Mouse (Mus musculus): ENCODE measurements around the gene Pam. TPM values are rescaled to one million over a fixed set of nuclear protein-coding genes. Genes with fewer than 3 reads are reported as not detected.

Gene Pam
- total RNA-seq, 2 experiments from 2014 or later: 61.1 to 72.7 TPM

DNA sequence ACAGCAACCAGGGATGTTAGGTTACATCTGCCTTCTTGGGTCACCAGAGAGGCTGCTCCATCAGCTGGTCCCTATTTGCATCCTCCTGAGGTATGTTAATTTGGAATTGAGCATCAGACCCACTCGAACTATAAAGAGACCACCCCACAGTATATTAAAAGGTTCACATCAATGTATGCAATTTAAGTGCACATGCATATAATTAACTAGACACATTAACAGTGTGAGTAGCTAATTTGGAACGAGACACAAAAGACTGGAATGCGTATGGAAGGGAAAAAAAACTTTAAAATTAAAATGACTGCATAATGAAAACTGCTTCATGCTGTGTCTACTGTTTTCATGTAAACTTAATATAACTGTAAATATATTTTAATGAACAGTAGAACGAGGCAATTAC is 164.2 kb downstream of the Pam start:
- intact Hi-C loops (cut with DNase I; ENCODE audit: low total_unique reads): no loop called here
- DNase-seq: no peak

DNA sequence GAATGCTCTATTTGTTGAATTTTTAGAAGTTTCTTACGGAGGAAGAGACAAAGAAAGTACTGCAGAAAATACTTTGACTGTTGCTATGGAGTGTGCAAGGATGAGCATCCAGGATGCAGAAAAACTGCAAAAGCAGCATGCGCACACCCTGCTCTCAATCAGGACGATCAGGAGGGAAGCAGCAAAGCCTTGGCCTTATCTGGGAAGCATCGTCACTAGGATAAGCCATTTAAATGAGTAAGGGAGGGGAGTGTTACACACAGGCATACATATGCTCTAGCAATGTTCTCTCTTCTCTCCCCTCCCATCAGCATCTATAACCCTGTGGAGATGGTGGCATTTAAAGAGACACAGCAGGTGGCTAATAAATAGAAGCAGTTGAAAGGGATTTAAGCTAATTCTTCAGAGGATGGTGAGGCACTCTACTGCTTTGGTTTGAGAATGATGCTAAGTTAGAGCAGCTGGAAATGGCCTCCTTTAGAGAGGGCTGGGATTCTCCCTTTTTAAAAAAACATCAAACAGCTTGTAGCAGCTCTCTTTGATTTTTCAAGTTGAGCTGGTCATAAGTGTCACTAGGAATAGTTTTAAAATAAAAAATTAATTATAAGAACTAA is 165.9 kb downstream of the Pam start:
- no peak for DNase-seq
- intact Hi-C loops (cut with DNase I; ENCODE audit: low total_unique reads): no loop called here

DNA sequence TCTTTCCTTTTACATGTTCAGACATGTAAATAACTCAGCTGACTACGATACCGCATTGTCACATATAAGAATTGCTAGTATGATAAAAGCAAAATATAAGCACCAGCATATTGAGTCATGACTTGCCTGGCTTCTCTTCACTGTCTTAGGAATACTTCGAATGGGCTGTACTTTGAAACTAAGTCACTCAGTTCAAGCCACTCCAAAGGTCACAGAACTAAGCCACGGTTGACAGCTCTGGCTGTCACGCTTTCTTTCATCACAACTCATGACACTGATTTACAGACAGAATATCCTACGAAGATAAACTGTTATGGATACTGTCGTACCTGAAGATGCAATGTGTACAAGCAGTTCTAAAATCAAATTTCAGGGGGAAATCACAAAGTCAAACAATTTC is 168.7 kb downstream of the Pam start:
- no peak for DNase-seq
- intact Hi-C loops (cut with DNase I; ENCODE audit: low total_unique reads): no loop called here

DNA sequence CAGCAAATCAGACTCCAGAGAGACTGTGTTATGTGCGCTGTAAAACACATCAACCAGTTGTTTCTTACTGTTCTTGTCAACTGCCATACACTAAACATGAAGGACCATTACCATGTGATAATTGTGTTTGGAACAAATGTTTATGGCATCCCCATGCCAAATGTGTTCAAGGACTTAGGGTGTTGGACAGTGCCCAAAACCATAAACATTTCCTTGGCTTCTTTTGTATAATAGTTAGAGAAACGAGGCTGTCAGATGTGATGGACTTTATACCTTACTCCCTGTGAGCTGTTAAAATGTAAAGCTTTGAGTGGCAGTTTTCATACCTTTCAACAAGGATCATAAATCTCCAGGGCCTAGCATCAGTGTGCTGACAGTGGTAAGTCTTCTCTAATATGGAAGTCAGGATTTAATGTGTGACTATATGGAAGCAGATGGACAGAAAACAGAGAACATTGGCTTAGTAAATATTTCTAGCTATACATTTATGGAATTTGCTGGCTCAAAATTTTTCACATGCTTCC is 169.4 kb downstream of the Pam start:
- no peak for DNase-seq
- intact Hi-C loops (cut with DNase I; ENCODE audit: low total_unique reads): no loop called here

DNA sequence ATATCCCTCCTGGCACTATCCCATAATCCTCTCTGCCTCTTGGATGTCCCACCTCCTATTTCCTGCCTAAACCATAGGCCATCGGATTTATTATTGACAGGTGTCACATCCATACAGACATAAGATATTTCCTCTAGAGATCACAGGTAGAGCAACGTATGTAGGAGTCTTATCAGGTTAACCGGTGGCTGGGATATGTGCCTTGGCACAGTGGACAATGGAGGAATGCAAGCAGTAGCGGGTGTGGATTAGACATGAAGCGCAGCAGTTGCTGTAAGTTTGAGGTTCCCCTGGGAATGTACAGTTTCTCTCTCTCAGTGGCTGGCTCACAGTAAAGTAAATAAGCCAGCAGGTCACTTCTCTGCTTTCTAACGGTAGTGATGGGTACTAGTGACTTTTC is 173.1 kb downstream of the Pam start:
- intact Hi-C loops (cut with DNase I; ENCODE audit: low total_unique reads): no loop called here
- no peak for DNase-seq

DNA sequence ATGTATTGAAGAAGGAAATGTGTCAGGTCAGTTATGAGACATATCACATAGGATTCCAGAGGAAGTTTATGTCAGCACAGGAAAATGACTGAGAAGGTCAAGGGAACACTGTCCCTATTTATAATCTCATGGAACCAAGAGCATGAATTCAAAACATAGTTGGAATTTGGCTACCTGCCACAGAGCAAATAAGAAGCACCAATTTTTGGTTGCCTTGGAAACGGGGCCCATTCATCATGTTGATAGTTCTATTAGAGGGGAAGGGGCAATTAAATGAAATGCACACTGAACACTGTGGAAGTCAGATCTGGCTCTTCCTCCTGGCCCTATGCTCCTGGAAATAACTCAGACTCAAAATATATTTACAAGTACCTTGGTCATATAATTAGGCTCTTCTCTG is 173.6 kb downstream of the Pam start:
- intact Hi-C loops (cut with DNase I; ENCODE audit: low total_unique reads): no loop called here
- no peak for DNase-seq

DNA sequence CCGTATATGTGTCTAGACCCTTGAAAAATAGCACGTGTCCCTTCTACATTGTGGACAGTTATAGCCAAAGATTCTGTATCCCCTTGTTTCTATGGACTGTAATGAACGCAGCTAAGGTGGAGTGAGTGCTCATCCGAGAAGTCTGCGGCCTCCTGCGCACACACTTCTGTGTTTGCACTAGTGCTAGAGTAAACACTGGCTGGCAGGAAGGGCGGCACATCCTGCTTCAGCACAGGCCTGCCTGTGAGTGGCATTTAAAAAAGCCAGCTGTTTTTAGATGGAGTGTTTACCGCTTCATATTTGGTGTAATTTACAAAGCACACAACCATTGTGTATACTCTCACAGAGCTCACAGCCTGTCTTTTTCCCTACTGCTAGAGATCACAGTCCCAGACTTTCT is 177.0 kb downstream of the Pam start:
- no peak for DNase-seq
- intact Hi-C loops (cut with DNase I; ENCODE audit: low total_unique reads): no loop called here

DNA sequence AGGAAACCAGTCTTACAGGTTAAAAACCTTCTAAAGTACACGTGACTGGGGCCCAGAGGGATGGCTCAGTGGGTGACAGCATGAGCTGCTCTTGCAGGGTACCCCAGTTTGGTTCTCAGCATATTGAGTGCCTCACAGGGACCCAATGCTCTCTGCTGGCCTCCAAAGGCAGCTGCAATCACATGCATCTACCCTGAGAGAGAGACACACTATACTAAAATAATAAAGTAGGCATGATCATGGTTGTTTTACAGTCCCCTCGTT is 178.5 kb downstream of the Pam start:
- intact Hi-C loops (cut with DNase I; ENCODE audit: low total_unique reads): no loop called here
- DNase-seq: no peak

DNA sequence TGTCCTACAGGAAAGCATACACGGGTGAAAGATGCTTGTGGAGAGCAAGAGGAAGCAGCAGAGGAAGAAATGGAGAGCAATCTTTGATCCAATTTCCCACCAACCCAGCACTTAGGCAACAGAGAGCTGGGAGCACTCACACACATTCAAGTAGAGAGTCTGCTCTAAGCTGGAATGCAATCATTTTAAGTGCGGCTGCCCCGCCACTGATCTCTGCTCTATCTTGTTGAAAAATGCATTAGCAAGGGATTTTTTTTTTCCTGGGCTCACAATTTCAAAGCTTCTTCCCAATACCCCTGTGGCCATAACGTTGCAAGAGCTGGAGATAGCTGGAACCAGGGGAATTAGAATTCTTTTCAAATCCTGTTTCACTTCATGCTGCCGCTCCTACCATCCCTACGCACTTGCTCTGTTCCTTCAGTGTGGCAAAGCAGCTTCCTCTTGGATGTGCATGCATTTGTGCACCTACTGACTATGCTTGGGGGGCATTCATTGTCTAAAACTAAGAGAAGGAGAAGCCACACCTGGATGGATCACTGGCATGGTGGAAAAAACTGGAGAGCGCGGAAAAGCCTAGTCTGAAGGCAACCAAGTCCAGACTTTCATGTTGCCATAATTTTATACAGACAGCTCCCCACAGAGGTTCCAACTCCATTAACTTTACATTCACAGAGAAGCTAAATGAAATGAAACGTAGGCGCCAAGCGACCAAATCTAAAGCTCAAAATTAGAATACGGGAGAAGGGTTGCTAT is 179.1 kb downstream of the Pam start:
- intact Hi-C loops (cut with DNase I; ENCODE audit: low total_unique reads): no loop called here
- DNase-seq: no peak

DNA sequence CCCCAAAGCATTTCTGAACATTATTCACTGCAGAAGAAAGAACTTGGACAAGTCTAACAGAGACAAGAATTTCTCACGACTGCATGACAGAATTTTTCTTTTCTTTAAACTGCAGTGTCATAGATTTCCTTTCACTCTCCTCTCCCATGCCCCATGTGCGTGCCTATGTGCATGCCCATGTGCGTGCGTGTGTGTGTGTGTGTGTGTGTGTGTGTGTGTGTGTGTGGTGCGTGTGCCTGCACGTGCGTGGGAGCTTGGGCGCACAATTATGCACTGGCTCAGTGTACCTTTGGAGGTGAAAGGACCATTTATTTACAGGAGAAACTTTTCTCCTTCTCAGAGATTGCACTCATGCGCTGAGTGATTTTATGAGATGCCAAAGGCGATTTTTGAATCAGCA is 179.7 kb downstream of the Pam start:
- no peak for DNase-seq
- intact Hi-C loops (cut with DNase I; ENCODE audit: low total_unique reads): no loop called here

DNA sequence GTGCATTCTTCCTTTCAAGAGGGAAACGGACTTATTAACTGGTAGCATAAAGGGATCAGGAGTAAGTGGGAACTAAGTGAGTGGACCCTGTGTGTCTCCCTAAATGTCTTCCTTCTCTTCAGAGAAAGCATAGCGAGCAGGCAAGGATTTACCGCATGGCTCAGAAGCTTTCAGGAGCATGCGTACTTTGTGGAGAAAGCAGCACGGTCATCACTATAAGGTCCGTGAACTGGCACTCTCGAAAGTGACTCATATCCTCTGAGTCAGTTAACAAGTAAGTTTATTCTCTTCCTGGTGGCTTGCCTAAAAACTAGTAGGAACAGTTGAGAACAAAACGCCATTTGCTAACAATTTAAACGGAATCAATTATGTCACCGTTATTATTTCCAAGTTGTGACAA is 184.6 kb downstream of the Pam start:
- intact Hi-C loops (cut with DNase I; ENCODE audit: low total_unique reads): no loop called here
- DNase-seq: no peak

DNA sequence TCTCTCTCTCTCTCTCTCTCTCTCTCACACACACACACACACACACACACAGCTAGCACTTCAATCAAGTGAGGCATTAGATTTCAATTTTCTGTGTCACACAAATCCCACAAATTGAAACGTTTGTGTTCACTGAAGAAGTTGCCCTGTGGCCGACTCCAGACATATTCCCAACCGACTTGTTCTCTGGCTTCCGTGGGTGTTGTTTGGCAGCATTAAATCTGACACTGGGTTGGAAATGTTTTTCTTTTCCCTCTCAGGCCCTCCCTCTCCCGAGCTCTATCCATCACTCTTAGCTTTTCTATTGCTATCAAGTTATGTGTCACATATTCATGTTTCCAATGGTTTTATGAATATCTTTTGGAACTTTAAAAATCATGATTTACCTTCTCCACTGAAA is 185.9 kb downstream of the Pam start:
- intact Hi-C loops (cut with DNase I; ENCODE audit: low total_unique reads): no loop called here
- DNase-seq: no peak

DNA sequence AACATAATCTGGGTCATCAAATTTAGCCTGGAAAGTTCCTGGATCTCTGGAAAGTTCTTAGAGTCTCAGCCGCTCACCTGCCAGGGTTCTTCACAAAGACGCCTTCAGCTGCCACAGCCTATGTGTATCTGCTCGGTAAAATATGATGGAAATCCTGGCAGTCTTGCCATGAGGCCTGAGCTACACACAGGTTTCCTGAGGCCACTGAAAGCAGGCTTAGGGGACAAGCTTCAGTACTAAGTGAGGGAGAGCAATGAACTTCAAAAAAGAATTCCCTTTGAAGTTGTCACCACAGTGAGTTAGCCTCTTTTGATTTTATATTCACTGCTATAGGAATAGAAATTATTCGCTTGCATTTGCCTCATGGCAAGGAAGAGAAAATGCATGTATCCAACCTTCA is 186.7 kb downstream of the Pam start:
- intact Hi-C loops (cut with DNase I; ENCODE audit: low total_unique reads): no loop called here
- DNase-seq: no peak

DNA sequence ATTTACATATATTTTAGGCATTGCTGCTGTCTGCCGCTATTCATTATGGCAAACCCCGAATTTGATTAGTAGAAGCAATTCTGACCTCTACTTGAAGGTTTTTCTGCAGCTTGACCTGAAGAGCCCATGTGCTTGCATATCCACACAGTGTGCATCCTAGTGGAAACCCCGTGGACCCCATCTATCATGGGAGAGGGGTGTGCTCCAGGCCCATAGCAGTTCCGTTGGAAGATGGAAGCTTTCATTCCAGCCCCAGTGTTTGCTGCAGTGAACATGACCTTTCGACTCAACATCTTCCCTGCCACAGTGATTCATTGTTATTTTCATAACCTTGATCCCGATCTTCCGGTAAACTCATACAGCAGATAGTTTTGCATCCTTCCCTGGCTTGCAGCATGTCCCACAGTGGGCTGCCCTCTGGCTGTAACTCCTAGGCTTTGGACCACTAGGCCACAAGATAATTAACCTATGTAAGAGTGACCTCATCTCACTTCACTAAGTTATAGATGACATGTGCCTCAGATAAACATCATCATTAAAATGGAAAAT is 191.5 kb downstream of the Pam start:
- no peak for DNase-seq
- intact Hi-C loops (cut with DNase I; ENCODE audit: low total_unique reads): no loop called here

DNA sequence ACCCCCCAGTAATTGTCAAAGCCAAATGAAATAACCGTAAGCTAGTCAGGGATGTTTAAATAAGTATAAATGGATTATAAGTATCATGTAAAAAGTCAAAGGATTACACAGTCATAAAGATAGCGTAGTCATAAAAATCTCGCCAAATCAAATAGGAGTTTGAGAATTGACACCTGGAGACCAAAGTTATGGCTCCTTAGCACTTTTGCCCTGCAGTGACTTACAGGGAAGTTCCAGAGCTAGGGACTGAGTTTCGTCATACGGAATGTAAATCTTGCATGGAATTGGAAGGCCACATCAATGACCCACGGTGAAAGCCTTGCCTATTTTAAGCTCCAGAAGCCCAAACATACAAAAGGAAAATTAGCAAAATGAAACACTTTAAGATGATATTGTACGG is 192.6 kb downstream of the Pam start:
- intact Hi-C loops (cut with DNase I; ENCODE audit: low total_unique reads): no loop called here

DNA sequence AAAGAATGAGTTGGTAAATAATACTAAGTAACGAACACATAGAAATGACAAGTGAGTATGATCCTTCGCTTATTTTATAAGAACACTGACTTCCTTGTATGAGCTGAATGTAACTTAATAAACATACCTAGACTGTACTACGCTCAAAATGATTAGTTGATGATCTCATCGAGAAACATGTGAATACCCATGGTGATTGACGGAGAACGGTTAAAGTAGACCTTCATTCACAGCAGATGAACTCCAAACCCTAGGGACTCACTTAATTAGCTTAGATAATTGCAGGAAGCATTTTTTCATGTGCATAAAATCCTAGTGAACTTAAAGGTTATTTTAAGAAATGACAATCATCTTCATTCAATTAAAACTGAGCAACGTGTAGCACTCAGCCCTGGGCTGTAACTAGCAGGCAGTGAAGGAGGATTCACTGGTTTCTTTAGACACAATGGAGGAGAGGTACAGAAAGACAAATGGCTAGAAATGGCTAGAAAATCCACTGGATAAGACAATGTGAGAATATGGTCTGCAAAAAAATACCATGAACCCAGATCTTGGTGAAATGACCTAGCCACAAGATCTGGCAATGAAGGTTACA is 194.8 kb downstream of the Pam start:
- intact Hi-C loops (cut with DNase I; ENCODE audit: low total_unique reads): no loop called here
- DNase-seq: no peak

More for the DNA sequence above, 192.6 kb downstream of the Pam start:
- DNase-seq: no peak

DNA sequence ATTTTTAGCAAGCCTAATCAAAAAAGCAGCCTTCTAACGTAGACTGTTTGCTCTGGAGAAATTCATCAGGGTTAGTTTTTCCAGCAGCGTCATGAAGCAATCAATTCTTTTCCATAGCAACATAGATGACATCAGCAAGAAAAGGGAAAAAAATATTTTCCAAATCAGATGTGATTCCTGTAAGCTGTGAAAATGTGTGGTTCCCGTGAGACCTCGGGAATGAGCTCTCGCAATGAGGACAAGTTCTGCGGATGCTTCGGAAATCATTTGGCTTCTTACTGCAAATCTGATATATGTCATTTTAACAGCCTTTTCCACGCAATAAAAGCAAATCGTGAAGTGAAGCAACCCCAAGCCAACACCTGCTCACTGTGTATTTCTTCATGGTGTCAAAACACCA is 207.9 kb downstream of the Pam start:
- intact Hi-C loops (cut with DNase I; ENCODE audit: low total_unique reads): no loop called here
- no peak for DNase-seq

DNA sequence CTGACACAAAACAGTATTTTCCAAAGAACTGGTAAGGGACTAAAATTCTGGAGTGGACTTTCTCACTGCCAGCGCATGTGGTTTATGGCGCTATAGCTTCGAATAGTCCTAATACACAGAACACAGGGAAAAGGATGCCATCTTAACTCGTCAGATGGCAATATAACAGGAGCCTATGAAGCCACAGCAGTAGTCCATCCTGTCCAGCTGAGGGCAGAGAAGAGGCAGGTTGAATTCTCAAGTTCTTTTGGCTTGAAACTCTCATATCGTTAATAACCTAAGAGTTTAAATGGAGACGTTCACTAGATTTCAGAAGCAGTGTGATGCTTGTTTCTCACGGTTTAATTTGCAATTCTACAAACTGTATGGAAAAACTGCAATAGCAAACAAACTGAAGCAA is 211.9 kb downstream of the Pam start:
- no peak for DNase-seq
- intact Hi-C loops (cut with DNase I; ENCODE audit: low total_unique reads): no loop called here

DNA sequence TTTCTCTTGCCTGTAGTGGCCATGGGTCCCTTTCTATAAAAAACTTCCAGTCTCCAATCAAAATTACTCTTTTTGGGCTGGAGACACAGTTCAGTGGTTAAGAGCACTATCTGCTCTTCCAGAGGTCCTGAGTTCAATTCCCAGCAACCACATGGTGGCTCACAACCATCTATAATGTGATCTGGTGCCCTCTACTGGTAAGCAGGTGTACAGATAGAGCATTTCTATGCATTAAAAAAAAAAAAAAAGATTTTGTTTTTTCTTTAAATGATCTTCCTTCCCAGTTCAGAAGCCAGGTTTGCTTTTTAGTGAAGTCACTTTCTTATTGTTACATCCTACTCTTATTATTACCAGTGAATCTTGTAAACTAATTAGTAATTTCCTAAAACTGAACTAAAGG is 218.4 kb downstream of the Pam start:
- no peak for DNase-seq
- intact Hi-C loops (cut with DNase I; ENCODE audit: low total_unique reads): no loop called here

DNA sequence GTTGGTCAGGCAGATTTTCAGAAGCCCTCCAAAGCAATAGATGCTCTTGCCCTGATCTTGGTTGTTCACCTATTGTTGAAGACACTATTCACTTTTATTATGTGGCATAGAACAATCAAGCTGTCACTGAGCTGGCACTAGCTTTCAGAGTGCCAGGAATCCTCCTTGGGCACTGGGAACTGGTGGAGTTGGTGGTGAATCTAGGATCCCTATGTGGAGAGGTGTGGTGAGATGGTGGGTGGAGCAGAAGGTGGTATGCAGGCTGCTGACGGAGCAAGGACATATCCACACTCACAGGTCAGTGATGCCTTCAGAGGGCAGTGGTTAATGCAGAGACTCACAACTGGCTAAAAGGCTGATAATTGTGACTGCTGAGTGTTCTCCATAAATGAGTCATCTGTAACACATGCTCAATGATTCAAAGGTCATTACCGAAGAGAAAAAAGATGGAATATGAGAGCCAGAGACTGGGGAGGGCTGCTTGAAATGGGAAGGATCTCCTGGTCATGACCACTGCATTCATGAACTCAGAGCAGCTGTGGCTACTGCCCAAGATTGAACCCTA is 221.9 kb downstream of the Pam start:
- DNase-seq: no peak
- intact Hi-C loops (cut with DNase I; ENCODE audit: low total_unique reads): no loop called here

DNA sequence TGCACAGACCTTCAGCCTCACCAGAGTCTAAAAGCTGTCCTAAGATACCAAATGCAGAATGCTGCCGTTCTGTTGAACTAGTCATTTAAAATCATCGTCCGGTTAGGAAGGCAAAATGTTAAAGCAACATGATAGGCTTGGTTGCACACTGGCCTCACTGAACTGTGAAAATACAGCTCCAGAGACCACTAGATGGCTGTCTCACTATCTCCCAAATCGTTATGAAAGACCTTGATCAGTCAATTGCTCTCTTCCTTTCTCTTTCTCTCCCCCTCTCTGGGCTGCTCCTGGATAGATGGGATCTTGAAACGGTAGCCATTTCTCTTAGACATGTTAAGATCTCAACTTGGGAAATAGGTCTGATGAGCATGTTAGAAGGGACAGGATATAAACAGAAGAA is 223.0 kb downstream of the Pam start:
- no peak for DNase-seq
- intact Hi-C loops (cut with DNase I; ENCODE audit: low total_unique reads): no loop called here

Measured in gastrocnemius, postnatal 14 days (tissue).